Mouse (Mus musculus) gastrocnemius, postnatal 36 days (tissue): ENCODE results near the gene Zc3hav1. TPM values are rescaled to one million over a fixed set of nuclear protein-coding genes. Genes with fewer than 3 reads are reported as not detected.

ENCODE experiments used
- DNase-seq, 2 experiments: peaks; one replicate each; pipeline ENCODE4 v3.0.0; 2022
- intact Hi-C: fragments of 180-260 bp; cut with DNase I; formaldehyde crosslinking; loops from one replicate; pipeline ENCODE4 v1.15.1; 2025
- total RNA-seq, 2 experiments: library from RNA; stranded (reverse); gene quantifications; 2 replicates each; pipeline ENCODE4 v1.2.3; 2021

Zc3hav1 gene
- total RNA-seq, 2 experiments from 2014 or later, result 5.7 to 6.9 TPM

DNA sequence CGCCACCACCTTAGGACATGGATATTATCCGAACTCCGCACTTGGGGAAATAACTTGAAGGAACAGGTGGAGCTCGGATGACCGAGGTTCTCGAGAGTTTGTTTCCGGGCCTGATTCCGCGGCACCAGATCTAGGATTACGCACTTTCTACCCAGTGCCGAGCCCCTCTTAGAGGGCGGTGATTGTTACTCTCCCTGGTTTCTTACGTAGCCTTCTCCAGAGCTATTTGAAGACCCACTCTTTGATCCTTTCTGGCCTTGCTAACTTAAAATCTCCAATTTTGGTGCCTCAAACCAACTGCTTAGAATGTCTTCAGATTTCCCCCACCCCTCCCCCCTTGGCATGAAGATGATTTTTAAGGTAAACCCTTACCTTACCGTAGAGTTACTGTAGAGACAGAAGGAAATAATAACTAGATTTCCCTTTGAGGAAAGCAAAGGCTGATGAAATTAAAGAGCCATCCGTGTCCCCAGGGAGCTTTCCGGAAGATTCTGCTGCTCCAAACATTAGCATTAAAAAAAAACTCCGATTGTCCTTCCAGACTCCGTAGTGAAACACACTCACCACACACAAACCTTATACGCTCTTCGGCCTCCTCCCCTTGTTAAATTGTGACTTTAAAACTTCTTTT lies 435 bp upstream of the Zc3hav1 start:
- no peak for DNase-seq
- intact Hi-C loops, result no loop called here

DNA sequence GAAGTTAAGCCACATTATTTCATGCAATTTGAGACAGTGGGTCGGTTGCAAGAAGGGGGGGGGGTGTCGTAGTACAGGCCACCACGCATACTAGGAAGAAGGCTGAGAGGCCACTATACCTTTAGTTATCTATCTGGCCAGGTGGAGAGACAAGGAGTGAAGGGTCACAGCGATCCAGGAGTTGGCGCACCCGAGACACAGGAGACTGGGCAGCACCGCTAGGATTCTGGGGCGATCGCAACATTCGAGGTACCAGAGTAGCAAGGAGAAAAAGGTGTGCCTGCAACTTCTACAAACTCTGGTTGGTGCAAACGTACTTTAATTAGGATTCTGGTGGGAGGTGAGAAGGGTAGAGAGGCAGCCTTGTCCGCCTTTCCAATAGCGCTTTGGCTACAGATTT lies 1.2 kb downstream of the Zc3hav1 start:
- DNase-seq, result no peak
- intact Hi-C loops, result no loop called here

DNA sequence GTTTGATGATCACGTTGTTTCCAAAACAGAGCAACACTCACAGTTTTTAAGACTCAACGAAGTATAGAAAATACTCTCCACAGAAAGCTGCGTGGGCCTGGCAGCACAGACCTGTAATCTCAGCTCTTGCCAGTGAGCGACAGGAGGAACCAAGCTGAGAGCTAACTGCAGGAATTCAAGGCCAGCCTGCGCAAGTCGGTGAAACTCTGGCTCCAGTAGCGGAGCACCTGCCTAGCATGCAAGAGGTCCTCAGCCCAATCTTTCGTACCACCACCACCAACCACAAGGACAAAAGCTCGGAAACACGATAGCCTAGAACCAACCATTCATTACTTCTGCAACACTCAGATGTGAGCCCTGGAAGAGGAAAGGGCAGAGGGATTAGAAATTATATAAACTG lies 2.0 kb downstream of the Zc3hav1 start:
- intact Hi-C loops, result no loop called here
- DNase-seq, result no peak

DNA sequence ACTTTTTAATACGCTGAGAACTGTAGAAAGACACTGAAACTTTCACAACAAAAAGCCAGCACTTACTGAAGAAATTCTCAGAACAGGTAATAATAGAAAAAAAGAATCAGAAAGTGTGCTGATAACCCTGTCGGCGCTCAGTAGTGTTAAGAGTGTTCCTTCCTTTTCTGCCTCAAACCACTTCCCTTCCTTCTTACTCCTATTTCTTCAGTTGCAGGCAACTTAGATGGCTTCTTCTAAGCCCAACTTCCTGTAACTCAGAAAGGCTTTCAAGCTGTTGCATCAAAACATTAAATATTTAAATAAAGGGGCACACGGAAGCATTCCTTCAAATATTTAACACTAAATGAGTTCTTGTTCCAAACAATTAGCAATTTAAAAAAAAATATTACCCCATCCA lies 2.5 kb downstream of the Zc3hav1 start:
- no peak for DNase-seq
- intact Hi-C loops, result no loop called here

DNA sequence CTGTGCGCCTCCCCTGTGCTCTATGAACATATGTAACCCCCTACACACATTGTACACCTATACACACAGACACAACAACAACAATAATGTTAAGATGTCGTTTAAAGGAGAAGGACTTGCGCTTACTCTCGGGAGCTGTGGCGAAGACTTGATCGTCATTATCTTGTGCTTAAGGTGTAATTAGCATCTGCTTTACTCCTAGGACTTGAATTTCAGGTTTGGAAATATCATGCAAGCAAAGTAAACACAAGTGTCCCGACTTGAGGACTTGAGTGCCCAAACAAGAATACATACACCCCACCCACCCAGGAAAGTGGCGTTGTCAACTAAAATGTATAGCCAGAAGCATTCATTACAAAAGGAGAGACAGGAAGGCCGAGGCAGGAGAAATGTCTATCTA lies 4.6 kb downstream of the Zc3hav1 start:
- intact Hi-C loops, result no loop called here
- DNase-seq, result no peak

DNA sequence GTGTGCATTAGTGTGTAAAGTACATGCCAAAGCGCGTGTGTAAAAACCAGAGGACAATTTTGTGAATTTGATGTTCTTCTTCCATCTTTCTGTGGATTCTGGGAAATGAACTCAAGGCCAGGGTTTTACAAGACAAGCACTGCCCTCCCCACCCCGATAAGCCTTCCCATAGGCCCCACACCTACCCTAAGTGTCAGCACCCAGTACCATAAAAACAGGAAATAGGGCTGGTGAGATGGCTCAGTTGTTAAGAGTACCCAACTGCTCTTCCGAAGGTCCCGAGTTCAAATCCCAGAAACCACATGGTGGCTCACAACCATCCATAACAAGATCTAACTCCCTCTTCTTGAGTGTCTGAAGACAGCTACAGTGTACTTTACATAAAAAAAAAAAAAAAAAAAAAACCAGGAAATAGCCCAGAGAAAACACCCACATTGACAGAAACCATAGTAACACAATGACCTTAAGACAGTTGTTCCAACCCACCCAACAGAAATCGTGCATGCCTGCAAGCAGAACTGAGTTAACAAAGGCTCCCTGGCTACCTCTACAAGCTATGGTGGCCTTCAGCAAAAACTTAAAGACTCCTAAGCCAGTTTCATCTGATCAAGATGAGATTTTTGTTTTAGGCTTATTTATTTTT lies 5.5 kb downstream of the Zc3hav1 start:
- no peak for DNase-seq
- intact Hi-C loops, result no loop called here

DNA sequence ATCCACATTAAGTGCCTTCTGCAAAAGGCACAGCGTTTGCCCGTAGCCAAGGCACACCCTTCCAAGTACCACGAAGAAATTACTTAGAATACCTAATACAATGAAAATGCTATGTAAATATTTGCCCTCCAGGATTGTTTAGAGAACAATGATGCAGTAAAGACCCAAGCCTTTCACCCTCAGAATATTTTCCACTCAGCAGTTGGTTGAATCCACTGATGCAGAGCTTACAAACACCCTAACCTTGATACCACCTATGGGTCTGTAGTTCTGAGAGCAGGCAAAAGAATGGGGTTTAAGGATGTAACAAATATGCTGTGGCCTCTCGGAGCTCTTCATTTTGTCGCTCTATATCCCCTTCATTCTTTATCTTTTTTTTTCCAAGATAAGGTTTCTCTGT lies 6.5 kb downstream of the Zc3hav1 start:
- no peak for DNase-seq
- intact Hi-C loops, result no loop called here

DNA sequence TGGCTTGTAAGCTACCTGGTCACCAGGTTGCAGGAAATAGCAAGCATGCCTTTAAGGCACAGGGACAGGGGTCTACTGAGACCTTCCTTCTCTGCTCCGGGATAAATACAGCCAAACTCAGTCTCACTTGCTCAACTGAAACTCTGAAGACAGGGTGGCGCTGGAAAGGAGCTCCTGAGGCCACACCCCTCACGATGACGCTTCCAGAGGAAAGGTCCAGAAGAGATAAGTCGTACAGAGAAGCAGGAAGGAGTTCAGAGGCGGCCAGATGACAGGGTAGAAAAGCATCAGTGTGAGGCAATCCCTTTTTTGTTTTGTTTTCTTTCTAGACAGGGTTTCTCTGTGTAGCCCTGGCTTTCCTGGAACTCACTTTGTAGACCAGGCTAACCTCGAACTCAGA lies 8.6 kb downstream of the Zc3hav1 start:
- intact Hi-C loops, result no loop called here
- DNase-seq, result peak; percentile 37 to 52

DNA sequence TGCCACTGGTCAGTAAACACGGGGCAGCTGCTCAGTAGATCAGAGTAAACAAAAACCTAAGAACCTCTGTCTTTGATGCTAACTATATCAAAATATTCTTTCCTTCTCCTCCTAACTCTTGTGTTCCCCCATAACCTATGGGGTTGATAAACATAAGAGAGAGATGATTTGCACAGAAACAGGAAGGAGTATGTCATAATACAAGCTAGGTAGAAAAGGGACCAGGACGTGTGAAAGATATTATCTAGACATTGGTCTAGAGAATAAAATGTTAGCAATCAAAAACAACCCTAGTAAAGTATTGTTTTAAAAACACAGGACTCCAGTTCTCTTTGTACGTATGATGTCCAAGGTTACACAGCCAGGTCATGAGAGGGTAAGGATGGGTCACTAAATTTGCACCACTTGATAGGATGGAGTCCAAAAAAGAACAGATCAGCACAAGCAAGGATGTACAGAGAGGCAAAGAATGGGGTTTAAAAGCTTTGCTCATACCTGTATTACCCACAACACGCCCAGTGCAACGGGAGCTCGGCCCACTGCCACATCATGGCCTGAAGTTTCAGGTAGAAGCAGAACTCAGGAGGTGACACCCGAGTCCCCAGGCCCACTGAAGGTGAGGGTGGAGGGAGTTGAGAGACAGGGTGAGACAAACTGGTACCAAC lies 10.3 kb downstream of the Zc3hav1 start:
- DNase-seq, result no peak
- intact Hi-C loops, result no loop called here

DNA sequence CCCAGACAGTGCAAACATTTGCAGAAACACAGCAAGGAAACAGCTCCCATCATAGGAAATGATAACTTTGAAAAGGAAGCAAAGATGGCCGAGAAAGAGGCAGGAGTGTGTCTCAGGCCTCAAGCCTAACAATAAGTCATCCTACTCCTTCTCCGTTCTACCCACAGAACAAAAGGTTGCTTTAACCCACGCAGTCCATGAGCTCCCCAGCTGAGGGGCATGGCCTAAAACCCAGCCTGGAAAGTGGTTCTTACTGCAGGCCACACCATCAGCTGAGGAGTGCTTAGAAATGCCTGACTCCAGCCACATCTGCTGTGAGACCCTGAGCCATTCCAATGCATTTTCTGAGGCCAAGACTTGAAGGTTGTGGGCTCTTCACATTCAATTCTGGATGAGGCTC lies 10.8 kb downstream of the Zc3hav1 start:
- intact Hi-C loops, result no loop called here
- DNase-seq, result no peak

DNA sequence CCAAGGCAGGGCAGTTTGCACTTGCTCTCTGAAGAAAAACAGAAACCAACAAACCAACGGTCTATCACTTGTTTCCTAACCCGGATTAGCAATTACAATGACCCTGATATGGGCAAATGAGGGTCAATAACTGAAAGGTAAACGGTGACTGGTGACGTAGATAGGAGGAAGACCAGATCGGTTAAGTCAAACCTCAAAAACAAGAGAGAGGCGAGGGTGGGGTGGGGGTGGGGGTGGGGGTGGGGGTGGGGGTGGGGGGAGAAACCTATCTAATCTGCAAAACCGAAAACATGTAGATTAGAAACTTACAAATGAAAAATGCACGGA lies 11.8 kb downstream of the Zc3hav1 start:
- intact Hi-C loops, result no loop called here
- DNase-seq, result no peak

DNA sequence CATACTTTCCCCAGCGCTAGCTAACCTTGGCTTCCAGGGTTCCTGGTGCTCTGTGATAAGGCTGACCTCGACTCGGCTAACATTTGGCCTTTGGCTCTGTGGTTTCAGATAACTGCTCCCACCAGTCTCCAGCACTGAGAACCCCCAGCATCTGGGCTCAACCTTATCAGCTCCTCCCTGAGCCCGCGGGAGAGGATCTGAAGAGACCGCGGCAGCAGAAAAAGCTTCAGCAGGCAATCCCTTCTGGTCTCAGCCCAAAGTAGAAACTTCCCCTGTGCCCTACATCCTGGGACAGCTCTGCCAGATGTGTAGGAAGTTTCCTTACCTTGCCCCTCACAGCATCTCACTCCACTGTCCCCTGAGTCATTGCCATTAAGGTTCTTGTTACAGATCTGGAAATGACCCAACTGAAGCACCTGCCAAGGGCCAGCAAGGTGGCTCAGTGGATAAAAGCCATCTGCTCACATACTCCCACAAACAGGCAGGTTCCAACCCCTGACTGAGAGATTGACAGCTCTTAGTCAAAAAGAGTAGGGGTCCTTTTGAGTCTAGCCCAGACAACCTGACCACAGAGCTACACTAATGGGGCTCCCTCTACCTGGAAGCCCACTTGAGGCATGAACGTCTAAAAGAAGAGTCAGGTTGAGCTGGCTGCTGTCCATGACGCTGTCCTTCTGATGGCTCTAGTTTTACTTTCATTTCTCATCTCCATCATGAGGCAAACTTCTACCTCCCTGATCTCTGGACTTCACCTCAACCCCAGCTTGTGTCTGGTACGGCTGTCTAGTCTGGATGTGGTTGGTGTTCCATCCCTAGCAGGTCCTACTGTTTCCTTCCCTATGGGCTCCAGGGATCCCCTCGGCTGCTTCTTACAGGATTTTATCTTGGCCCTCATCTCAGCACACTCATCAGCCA lies 12.4 kb downstream of the Zc3hav1 start:
- intact Hi-C loops, result no loop called here
- DNase-seq, result no peak

DNA sequence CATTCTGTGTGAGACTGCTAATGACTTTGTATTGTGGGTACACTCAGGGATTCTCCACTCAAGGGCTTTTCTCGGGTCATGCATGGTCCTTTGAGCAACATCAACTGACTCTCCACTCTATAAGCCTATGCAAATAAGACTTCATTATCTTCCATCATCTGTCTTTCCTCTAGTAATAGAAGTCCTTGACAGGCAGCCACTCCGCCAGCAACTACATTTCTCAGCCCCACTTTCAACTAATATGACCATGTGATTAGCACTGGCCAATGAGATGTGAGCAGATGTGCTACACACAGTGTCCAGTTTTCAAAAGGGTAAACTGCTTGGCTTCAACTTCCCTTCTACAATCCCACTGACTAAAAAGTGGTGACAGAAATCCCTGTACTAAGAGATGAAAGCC lies 15.3 kb downstream of the Zc3hav1 start:
- DNase-seq, result no peak
- intact Hi-C loops, result no loop called here

DNA sequence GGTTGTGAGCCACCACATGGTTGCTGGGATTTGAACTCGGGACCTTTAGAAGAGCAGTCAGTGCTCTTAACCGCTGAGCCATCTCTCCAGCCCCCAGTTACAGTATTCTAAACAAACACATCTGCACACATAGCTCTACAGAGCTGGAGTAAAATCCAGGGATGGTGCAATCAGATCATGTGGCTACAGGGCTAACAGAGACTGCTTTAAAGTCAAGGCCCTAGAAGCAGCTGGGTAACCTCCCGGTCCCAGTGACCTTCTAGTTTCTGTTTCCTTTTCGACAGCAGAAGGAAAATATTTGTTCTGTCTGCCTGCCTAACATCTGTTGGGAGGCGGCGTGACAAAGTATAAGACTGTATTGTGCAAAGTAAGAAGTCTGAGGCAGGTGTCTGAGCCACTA lies 16.5 kb downstream of the Zc3hav1 start:
- no peak for DNase-seq
- intact Hi-C loops, result no loop called here

DNA sequence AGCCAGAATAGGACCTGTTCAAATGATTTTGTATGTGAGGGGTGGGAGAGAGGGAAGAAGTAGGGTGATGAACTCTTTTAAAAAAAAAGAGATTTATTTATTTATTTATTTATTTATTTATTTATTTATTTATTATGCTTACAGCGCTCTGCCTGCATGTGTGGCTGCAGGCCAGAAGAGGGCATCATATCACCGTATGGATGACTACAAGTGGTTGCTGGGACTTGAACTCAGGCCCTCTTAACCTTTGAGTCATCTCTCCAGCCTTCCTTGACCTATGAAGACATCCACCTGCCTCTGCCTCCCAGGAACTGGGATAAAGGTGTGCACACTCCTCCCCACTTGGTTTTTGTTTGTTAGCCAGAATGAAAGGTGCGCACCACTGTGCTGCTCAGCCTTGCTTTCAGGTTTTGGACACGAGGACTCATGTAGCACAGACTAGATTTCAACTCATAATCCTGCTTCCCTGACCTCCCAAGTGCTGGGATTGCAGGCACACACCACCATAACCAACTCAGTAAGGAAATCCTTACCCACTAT lies 17.2 kb downstream of the Zc3hav1 start:
- intact Hi-C loops, result no loop called here
- no peak for DNase-seq

DNA sequence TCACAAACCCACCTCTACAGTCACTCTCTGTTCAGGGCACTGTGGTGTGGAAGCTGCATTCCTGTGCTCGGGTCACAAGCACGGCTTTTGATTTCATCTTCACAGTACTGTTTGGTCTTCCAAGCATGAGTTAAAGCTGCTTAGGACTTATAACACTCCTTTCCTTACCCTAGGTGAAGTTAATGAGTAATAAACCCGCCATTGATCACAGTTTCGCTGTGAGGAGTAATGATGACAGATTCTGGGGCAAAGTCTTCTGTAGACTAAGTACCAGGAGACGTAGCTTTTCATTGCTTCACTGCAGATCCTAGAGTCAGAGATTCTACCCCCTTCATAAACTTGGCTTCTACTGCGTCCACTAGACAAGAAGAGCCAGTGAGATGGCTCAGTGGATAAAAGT lies 19.1 kb downstream of the Zc3hav1 start:
- DNase-seq, result no peak
- intact Hi-C loops, result no loop called here

DNA sequence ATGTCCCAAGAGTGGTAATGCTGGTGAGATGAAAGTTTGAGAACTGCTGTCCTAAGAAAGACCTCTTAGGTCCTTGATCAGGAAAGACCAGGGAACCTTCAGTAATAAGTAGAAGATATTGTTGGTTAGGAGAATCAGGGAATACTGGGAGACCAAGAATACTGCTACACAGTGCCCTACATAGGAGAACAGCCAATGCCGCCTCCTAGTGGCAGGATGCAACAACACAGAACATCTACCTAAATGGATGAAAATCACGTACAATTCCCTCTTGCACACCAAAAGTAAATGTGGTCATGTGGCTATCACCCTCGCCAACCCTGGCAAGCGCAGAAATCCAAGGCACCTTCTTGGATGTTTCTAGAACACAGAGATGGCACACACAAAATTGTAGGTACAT lies 27.8 kb downstream of the Zc3hav1 start:
- DNase-seq, result no peak
- intact Hi-C loops, result no loop called here

DNA sequence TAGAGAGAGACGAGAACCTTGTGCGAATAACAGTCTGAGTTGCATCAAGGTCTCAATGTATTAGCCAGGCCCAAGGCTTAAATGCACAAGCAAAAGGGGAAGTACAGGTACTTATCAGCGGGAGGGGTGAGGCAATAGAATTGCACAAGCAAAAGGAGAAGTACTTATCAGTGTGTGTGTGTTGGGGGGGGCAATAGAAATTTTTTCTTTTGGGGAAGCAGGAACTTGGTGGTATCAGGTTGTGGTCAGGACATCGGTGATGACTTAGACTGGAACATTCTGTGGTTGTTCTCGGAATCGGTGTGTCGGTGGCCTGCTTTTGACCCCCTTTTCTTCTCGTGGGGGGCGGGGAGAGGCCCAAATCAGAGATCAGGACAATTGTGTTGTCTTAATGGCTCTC lies 33.8 kb downstream of the Zc3hav1 start:
- intact Hi-C loops, result loop anchor here (5.0 kb wide), 1 partner anchor 158 kb away; no protein-coding TSS in a partner anchor

DNA sequence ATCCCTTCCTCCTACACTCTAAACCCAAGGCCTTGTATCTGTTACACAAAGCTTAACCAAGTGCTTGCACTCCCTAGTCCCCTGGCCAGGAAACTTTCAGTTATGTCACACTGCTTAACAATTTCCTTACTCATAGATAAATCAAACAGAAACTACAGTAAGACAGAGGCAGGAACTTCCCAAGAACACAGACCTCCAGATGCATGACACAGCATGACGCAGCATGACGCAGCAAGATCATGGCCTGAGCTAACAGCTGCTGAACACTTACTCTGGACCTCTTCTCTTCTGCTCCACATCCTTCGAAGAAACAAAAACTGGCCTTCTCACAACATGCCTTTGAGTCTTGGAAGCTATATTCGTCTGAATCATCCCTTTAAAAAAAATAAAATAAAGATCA lies 38.4 kb downstream of the Zc3hav1 start:
- no peak for DNase-seq
- intact Hi-C loops, result no loop called here

More for the DNA sequence above, 33.8 kb downstream of the Zc3hav1 start:
- DNase-seq, result no peak

DNA sequence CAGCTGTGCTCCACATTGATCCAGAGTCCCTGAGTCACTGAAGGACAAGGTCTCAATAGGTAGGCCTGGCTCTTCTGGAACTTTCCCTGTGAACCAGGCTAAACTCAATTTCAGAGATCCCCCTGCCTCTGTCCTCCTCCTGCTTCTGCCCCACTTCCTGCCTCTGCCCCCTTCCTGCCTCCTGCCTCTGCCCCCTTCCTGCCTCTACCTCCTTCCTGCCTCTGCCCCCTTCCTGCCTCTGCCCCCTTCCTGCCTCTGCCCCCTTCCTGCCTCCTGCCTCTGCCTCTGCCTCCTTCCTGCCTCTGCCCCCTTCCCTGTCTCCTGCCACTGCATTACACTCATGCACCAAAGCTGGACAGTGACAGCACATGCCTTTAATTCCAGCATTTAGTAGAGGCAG lies 44.7 kb downstream of the Zc3hav1 start:
- intact Hi-C loops, result no loop called here
- DNase-seq, result no peak

DNA sequence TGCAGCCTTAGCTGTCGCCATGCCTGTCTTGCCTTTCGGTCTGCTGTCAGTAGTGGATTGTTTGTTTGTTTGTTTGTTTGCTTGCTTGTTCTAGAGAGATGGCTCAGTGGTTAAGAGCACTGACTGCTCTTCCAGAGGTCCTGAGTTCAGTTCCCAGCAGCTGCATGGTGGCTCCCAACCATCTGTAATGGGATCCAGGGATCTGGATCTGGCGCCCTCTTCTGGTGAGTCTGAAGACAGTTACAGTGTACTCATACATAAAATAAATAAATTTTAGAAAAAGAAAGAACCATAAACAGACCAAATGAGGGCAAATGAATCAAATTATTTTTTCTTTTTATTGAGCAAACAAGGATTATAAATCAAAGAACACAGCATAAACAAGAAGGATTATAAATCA lies 49.4 kb downstream of the Zc3hav1 start:
- no peak for DNase-seq
- intact Hi-C loops, result no loop called here
